Mouse (Mus musculus) thymus, adult 18-20 months (tissue): ENCODE measurements around the gene Serpinb1a.

ENCODE experiments used
- DNase-seq, 2 experiments: peaks; one replicate each; pipeline ENCODE4 v3.0.0; 2022; ENCODE audit warnings: mixed read lengths in 2 of 2

Serpinb1a gene

DNA sequence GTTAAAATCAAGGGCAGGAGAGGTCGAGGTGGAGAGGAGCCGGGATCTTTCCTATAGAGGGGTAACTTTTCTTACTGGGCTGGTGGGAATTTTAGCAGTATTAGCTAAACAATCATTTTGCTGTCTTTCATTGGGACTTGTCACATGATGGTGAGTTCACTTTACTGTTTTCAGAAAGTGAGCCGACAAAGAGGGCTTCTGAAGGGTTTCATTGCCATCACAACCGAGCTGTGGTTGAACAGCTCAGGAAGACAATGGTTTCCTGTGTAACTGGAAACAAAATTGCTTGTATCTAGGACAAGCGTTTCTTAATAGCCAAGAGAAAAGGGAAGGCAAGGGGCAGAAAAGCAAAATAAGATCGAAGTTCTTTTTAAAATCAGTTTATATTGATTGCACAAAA, 17.7 kb downstream of the Serpinb1a start:
- no peak for DNase-seq

DNA sequence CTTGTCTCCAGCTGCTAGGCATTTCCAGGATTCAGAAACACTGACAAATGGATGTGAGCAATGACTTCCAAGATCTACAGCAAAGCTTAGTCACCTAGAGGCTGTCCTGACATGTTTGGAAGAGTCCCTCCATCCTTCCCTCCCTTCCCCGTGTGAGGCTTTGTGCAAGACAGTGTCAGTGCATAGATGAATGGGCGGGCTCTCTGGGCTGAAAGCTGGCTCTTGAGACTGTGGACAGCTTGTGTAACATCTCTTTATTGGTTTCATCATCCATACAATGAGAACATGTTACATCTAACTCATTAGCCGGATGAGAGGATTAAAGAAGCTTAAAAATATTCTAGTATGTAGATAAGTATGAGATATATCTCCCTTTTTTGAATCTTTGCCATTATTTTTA, 18.2 kb downstream of the Serpinb1a start:
- no peak for DNase-seq

DNA sequence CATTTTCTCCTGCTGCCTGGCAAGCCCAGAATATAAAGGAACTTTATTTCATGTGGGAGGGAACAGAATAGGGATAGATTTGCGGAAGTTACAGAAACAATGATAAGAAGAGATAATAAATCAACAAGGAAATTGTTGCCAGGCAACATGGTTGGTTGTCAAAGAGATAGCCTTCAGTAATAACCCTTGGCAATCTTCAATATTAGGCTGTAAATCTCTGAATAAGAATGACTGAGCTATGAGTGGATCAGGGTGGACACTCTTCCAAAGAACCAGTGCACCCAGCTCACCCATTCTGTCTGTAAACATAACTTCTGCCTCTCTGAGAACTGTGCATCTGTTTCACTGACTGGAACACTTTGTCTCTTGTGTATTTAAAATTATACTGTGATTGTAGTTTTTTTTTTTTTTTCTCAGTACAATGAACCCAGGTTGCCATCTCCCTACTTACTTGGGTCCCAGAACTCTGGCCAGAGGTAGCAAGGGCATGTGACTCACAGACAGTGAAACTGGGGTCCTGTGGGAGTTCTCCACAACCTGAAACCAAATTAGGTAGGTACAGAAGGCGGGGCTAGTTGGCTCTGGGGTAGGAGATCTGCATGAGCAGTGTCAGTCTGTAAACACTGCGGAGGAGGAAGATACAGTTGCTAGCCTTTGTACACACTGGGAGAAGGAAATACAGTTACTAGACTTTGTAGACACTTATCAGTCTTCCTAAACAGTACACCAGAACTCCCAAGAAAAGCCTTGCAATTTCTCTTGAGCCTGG, 19.3 kb downstream of the Serpinb1a start:
- DNase-seq = peak in 1 of 2 experiments; percentile 26

DNA sequence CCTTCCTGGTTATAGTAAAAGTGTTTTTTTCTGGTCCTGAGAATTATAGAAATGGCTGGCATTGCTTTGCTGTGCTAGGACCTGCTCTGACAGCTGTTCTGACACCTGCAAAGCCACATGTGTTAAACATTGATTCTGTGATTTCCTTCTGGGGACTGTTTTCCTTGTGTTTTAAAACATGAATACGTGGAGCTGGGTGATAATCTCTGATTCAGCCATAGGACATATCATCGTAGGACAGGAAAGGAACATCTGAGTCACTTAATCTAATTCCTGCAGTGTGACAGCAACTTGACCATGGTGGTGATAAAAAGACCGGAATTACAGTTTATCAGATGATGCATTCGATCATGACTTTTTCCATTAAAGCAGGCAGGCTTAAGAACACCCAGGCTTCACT, 22.1 kb downstream of the Serpinb1a start:
- DNase-seq = no peak

DNA sequence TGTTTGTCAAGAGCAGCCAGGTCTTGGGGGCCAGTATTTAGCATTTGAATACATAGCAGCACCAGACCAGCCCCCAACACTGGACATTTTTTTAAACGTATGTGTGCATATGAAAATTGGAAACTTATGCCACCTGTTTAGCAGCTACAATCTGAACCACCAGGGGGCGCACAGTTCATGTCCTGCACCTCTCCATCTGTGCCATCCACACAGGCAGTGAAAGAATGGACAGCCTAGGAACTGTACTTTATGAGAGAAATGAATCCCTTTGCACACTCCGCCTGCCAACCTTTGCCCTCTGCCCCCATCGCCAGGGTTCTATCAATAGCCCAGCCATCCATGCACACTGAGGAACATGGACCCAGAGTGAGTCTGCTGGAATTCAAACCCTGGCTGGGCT, 23.0 kb downstream of the Serpinb1a start:
- DNase-seq = peak; percentile 26 to 33

DNA sequence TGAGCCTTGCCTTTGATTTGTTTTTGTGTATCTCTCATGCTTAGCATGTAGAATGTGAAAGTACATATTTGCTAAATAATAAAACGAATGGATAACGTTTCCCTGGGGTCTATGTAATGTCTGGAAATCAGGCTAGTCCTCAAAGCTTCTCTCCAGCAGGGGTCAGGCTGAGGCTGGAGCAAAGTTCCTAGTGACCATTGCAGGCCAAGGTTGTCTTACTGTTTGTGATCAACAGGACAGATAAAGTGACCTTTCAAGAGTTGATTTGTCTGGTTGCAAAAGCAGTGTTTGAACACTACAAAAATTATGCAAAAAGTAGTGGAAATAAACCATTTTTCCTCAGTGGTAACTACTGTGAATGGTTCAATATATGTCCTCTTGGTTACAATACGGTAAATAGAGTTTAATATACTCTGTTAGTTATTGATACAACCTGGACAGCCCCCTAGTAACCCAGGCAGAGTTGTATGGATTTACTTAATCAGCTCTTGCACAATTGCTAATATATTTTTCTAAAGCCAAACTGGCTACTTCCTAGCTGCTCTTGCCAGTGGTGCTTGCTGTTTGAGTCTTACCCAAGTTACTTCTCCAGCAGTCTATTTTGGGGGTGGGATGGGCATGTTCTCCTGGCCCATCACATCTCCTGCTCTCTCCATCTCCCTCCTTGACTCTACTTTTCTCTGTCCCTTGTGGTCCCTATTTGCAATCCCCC, 23.7 kb downstream of the Serpinb1a start:
- DNase-seq = no peak

DNA sequence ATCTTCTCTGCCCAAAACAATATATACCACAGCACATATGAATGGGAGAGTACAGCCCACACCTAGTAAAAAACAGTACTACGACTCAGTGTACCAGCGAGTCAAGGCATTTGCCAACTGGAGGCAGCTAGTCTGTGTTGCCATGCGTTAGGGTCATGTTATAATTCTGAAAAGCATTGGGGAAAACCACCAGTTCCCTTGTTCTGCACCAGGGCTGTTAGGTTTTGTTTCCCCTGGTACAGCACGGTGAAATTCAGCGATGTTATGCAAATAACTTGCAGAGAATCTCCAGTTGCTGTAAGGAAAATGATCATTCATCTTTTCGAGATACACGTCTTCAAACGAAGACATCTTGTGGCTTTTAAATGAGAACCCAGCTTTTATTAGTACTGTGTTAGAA, 25.4 kb downstream of the Serpinb1a start:
- no peak for DNase-seq

DNA sequence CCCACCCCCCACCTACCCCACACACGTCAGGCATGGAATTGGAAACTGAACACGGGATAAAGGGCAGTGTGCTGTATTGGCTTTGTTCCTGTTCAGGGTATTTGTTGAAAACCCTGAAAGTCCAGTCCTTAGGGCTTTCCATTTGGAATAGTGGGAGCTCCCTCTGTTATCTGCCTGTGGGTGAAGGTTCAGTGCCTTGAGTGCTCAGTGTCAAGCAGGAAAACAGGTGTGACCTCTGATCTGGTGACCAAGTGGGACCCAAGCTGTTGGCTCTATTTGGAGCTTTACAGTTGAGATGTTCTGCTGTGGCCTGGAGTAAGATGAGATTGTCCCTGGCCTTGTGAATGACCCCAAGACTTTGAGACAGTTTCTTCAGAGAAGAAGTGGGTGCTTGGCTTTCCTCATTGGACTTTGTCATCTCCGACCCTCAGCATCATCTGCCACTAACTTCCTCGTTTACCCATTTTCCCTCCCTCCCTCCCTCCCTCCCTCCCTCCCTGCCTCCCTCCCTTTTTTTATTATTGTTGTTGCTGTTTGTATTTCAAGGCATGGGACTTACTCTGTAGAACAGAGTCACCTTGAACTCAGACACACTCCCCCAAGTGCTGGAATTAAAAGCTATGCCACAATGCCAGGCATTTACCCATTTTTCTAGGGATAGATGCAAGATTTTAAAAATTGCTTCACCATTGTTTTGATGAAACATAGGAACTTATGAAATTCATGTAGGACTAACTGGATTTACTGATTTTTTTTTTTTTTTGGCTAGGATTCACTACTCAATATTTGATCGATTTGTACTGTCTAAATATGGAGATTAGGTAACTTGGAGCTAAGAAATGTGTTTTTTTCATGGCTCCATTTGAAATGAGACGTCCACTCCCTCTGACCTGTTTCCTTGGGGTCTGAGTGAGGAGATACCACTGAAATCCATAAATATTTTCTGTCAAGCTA, 26.3 kb downstream of the Serpinb1a start:
- no peak for DNase-seq

DNA sequence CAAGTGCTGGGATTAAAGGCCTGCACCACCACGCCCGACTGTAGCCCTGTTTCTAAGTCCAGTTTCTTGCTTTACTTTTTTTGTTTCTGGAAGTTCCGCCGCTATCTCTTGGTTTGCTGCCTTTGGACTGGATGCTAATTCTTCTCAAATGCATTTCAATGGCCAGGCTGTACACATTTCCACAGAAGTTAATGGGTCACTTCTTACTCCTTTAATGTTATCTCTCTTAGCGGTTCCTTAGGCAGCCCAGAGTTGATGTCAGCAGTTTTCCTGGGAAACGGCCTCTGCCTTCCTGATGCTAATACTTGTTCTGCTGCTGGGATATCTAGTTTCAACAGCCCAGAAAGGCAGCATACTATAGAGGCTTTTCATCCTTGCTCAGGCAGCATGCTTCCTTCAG, 27.9 kb downstream of the Serpinb1a start:
- no peak for DNase-seq

DNA sequence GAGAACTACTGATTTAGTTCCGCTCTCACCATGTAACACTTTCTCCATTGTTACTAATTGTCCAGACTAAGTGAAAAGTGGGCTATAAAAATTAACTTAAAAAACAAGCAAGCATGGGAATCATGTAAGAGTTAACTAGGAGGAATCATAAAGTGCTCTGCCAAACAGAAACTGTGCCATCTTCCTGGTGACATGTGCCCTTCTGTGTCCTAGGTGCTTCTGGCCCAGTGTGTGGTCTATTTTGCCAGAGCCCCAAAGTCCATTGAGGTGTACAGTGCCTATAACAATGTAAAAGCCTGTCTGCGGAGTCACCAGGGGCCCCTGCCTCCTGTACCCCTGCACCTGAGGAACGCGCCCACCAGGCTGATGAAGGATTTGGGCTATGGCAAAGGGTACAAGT, 29.3 kb downstream of the Serpinb1a start:
- no peak for DNase-seq

DNA sequence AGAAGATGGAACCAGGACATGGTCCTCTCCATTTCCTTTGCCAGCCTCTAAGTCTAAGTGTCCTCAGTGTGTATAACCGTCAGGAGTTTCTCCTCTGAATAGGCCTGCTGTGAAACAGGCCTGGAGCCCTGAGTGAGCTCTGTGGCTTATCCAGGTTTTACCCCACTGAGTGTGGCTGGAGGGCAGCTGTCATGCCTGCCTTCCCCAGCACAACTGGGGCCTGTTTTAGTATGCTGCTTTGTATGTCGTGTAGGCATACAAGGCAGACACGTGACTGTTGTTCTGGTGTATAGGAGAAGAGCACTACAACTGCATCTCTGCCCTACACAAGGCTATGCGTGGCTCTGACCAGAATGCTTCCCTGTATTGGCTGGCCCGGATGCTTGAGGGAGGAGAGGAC, 31.1 kb downstream of the Serpinb1a start:
- no peak for DNase-seq

DNA sequence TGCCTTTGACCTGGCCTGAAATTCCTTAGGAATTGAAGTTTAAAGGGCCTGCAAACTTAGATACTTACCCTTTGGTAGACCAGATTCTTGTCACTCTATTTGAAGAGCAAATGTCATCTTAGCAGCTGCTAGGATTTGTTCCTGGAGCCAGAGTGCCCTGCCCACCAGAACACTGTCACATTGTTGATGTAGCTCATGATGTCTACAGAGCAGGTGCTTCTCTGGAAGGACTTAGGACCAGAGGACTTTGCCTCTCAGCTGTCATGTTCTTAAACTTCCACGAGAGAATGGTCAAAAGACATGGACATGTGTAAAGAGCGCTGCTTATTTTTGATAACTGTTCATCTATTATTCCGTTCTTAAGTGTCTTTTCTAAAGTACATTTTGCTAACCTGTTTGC, 31.7 kb downstream of the Serpinb1a start:
- DNase-seq = no peak

DNA sequence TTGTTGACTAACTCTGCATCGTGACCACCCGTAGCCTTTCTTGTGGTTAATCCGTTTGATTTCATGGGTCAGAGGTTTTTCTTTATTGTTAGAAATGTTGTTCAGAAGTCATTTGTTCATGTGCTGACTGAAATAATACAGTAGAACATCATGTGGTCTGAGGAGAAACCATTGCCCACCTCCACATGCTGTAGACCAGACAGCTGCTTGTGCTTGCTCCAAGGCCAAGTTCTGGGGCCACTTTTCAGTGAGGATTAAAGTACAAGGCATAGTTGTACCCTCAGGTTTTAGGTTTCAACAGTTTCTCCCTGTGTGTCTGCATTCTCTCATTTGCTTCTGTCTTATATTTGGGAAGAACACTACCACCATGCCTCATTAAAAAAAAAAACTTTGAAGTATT, 43.4 kb downstream of the Serpinb1a start:
- no peak for DNase-seq

DNA sequence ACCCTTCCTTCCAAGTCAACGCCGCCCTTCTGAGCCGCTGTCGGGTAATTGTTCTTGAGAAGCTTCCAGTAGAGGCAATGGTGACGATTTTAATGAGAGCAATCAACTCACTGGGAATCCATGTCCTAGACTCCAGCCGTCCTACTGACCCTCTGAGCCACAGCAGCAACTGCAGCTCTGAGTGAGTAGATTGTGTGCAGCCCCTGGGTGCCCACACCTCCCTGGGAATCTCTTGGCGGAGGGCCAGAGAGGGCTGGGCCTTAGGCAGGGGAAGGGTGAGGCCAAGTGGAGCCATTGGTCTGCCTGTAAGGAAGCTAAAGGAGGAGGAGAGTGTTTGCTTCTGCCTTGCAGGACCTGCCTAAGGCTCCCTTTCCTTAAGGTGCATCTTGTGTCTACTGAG, 44.2 kb downstream of the Serpinb1a start:
- DNase-seq = no peak

DNA sequence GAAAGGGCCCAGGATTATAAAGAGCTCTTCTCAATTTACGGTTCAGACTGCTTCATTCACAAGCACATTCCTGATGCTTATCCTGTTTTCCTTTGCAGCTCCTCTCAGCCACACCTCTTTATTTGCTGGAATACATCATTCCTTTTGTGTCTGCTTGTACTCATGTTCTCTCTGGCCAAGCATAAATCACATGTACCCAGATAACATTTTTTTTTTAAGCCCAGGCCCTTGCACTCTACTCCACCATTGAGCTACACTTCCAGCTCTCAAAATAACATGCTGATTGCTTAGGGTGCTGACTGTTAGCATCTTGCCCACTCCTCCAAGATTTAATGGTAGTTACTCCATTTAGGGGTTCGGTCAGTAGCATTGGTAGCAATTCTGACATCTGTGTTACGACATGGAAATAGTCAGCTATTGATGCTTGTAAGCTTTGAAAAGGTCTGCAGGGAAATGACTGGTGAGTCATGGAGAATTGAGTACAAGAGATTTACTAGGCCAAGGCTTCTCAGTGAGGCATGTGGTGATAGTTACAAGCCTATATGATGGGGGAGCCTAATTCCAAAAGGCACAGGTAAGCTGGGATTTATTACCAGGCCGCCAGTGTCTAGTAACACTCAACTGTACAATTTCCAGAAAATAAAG, 47.2 kb downstream of the Serpinb1a start:
- no peak for DNase-seq

DNA sequence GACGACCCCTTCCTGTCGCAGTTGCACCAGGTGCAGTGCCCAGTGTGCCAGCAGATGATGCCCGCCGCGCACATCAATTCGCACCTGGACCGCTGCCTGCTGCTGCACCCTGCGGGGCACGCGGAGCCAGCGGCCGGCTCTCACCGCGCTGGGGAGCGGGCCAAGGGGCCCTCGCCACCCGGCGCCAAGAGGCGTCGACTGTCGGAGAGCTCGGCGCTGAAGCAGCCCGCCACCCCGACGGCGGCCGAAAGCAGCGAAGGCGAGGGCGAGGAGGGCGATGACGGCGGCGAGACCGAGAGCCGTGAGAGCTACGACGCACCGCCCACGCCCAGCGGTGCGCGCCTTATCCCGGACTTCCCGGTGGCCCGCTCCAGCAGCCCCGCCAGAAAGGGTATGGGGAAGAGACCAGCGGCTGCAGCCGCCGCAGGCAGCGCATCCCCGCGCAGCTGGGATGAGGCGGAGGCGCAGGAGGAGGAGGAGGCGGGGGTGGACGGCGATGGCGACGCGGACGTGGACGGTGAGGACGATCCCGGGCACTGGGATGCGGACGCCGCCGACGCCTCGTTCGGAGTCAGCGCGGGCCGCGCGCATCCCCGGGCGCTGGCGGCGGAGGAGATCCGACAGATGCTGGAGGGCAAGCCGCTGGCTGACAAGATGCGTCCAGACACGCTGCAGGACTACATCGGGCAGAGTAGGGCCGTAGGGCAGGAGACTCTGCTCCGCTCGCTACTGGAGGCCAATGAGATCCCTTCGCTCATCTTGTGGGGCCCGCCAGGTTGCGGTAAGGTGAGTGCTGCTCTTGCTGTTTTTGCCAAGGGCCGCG, 48.5 kb downstream of the Serpinb1a start, which contains the start of gene D930007J09Rik:
Gene D930007J09Rik, minus strand, starts transcription at position 591 of the 823 bp plus-strand sequence.
- peak; percentile 29 to 45 for DNase-seq

DNA sequence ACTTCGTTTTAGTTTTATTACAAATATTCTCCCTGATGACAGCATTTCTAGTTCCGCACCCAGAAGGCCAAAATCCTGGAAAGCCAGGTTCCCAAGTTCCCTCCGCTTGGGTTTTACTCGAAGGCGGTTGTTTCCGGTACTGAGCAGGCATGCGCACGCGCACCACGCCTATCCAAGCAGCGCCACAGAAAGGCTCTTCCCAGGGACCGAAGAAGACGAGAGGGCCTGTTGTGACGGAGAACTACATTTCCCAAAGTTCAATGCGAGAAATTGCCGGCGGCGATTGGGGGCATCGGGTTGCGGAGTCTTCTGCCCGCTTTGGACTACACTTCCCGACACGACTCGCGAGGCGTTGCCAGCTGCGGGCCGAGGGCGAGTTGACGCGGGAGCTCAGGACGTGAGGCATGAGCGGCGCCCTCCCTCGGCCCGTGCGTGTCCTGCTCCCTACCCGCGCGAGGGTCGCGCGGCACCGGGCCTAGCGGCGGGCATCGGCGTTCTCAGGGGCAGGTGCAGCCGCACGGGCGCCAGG, 49.2 kb downstream of the Serpinb1a start, which contains the start of gene Wrnip1:
Gene Wrnip1, plus strand, starts transcription at position 346 of the 529 bp plus-strand sequence.
- peak; percentile 95 to 98 for DNase-seq

DNA sequence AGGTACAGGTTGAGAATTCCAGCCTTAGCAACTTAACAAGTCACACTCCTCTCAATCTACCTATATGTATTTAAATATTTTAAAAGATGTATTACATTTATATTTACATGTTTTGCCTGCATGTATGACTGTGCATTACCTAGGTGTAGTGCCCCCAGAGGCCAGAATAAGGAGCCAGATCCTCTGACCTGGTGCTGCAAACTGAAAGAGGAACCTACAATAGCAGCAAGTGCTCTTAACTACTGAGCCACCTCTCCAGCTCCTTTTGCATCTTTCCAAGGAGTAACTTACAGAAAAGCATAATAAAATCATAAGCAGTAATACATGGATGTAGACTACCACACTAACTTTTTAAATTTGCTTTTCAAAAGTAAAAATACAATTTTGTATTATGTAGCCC, 50.1 kb downstream of the Serpinb1a start:
- DNase-seq = peak in 1 of 2 experiments; percentile 20

DNA sequence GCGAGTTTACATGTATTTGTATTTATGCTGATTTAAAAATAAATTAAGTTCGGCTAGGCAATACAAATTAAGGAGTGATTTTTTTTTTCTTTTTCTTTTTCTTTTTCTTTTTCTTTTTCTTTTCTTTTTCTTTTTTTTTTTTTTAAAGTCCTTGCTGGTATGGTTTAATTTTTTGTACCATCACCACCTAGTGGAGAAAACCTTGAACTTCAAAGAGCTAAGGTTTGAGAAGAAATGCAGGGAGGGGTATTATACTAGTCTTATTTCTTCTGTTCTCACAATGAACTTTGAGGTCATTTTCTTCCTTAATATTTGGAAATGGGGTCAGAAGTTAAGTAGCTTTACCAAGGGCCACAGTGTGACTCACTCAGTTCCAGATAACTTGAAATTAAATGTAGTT, 51.9 kb downstream of the Serpinb1a start:
- no peak for DNase-seq

DNA sequence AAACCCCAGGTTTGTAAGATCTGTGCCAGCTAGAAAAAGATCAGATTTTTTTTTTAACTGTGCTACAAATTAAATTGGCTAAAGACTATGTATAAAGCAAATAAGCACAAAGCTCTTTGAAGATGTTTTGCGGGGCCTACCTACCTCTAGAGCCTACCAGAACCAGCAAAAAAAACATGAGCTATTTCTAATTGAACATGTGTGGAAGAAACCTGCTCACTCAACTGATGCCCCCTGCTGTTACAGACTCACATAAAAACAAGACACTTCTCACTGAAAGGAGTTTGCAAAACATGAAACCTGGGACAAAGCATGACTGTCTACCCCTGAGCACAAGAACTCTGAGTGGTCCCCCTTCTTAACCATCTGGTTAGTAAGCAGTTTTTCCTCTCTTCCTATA, 53.9 kb downstream of the Serpinb1a start:
- no peak for DNase-seq

DNA sequence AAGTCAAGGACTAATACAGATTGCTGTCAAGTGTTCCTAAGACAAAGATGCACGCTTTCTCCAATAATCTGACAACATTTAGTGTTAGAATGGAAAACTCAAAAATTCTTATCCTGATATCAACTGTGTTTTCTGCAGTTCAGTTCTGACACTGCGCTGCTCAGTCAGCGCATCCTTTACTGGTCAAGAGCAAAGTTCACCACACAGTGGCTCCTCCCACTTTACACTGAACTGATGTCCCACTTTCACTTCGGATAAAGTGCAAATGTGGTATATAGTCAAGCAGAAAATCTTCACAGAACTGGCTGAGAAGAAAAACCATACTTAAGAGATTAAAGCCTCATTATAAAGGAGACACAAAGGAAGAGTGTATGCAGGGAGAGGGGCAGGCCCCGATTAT, 55.8 kb downstream of the Serpinb1a start:
- no peak for DNase-seq
